Mouse (Mus musculus) kidney, adult 8-10 months (tissue): ENCODE data around the gene Gm4767.
"Not testable (repeated sequence)": the region's sequence is repeated elsewhere in the genome, so short reads cannot be mapped to it uniquely, and the experiment has no call there.

Experiments
- DNase-seq, 2 experiments: peaks; one replicate each; pipeline ENCODE4 v3.0.0; 2022

Gene Gm4767

DNA sequence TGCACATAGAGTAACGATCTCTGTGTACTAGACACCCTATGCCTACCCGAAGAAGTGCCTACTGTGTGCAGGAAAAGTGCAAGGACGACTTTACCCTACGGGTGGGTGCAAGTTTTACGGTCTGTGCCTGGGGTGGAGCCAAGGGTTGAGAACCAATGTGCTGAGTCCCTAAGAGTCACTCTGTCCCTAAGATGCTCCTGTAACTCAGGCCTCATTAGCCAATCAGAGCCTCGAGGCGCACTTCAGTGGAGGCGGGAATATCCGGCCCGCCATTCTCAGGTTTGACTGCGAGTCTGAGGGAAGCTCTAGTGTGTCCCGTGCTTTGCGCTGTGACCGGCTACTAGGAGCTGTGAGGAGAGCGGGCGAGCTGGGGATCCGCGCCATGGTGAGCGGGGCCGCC is at the start of gene Gm4767:
Gm4767 (plus strand) TSS at position 288 of the 400 bp plus-strand sequence.
- not testable (repeated sequence) for DNase-seq

DNA sequence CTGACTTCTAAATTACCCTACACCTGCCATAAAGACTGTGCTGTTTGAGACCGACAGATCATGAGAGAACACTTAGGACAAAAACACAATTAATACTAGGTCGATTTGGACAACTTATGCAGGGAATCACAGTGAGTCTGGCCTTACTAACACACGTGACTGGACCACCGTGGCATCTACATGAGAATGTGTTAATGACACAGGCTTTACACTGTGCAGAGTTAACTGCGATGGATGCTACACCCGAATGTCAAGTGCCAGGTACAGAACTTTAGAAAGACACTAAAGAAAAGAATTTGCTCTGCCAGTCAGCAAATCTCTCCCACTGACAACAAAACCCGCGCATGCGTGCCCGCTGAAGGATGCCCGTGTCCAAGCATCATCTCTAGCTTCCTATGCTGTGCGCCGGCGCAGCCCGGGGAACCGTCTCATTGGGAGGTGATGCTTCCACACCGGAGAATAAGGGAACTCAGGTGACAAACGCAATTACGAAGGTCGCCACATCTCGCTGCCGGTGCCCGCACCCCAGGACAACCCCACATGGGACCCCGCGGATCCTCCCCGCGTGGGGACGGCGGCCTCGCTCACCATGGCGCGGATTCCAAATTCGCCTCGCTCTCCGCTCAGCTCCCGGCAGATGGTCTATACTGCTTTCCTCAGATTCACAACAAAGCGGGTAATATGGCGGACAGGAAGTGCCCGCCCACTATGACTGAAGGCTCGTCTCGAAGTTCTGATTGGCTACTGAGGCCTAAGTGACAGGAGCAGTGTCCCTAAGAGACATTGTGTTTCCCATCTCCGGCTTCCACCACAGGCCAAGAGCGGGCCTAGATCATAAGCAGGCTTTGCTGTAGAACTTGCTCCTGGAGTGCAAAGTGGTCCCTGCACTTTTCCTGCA is 41.2 kb upstream of the Gm4767 start, which contains the start of gene Gm3055:
Gm3055 (minus strand) TSS at position 656 of the 898 bp plus-strand sequence.
- DNase-seq, result not testable (repeated sequence)

DNA sequence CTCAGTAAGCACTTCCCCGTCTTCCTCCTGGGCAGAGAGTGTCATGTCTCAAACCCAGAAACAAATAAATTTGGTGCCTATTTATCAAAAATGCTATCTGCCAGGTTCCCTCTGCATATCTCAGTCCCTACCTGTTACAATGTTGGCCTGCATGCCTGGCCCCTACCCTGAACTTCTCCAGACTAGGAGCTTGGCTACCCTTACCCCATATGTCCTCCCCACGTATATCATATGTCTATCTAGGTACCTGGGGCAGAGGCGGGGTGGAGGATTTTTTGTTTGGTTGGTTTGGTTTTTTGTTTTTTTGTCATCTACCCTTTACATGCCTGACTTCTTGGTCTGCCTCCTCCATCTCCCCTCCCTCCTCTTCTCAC is 40.6 kb upstream of the Gm4767 start:
- not testable (repeated sequence) for DNase-seq

DNA sequence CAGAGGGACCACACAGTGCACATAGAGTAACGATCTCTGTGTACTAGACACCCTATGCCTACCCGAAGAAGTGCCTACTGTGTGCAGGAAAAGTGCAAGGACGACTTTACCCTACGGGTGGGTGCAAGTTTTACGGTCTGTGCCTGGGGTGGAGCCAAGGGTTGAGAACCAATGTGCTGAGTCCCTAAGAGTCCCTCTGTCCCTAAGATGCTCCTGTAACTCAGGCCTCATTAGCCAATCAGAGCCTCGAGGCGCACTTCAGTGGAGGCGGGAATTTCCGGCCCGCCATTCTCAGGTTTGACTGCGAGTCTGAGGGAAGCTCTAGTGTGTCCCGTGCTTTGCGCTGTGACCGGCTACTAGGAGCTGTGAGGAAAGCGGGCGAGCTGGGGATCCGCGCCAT is 34.2 kb downstream of the Gm4767 start:
- DNase-seq, result not testable (repeated sequence)

DNA sequence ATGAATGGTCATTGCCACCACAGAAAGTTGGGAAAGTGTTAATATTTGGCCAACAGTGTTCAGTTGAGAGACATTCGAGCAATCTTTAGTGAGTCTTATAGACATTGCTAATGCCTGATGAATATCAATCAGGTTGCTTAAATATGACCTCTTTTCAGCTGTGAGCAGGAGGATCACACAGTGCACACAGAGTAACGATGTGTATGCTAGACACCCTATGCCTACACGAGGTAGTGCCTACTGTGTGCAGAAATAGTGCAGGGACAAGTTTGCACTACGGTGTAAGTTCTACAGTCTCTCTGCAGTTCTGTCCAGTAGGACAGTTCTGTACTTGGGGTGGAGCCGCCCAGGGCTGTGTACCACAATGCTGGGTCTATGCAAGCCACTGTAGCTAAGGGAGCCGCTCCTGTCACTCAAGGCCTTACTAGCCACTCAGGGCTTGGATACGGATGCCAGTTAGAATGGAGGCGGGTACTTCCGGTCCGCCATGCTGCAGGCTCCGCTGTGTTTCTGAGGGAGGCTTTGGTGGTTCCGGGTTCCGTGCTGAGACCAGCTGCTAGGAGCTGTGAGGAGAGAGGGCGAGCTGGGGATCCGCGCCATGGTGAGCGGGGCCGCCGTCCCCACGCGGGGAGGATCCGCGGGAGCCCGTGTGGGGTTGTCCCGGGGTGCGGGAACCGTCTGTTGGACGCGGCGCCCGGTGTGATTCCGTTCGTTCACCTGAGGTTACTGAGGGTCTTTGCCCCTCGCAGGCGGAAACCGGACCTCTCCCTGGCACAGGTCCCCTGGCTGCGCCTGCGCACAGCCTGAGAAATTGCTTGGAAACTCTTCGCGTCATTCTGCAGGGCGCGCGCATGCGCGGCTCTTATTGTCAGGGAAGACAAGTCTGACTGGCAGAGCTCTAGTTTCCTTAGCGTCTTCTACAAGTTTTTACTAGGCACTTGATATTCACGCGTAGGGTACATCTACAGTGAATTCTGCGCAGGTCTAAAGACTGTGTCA is 51.7 kb downstream of the Gm4767 start, which contains the start of gene Gm32687:
Gm32687 (plus strand) TSS at position 526 of the 999 bp plus-strand sequence.
- DNase-seq, result peak; percentile 0 to 4
